Mouse (Mus musculus) gastrocnemius, adult 18-20 months (tissue): ENCODE data around the gene Sirpb1c. TPM values are rescaled to one million over a fixed set of nuclear protein-coding genes. Genes with fewer than 3 reads are reported as not detected.
"Not testable (repeated sequence)": the region's sequence is repeated elsewhere in the genome, so short reads cannot be mapped to it uniquely, and the experiment has no call there.

ENCODE experiments used
- DNase-seq: peaks from one replicate; pipeline ENCODE4 v3.0.0; 2021; ENCODE audit warnings: low spot score
- long read RNA-seq, 2 experiments: library from polyadenylated mRNA; stranded (forward); transcript quantifications; one replicate each; pipeline ENCODE4 v2.0.0; 2021
- total RNA-seq, 2 experiments: library from RNA; stranded (reverse); gene quantifications; 2 replicates each; pipeline ENCODE4 v1.2.3; 2021

The Sirpb1c gene
- not detected for total RNA-seq
- long read RNA-seq, experiment 1 = 0 reads
- long read RNA-seq, experiment 2 = 0 reads

DNA sequence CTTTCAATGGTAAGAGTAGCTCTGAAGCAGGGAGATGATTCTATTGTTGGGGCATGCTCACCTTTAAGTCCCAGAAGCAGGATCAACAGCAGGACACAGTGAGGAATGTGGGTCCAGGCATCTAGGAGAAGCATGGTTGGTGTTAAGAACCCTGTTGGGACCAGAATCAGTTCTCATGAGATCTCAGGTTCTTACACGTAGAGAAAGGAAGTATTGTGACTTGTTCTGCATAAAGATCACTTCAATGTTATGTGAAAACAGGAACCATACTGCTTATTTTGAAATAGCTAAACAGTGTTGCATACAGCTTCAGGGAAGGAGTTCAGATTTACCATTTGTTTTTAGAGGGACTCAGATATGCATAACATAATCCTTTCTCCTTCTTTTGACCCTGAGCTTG, at the start of gene Sirpb1c:
Sirpb1c (minus strand) TSS at position 249 of the 400 bp plus-strand sequence.
- not testable (repeated sequence) for DNase-seq

DNA sequence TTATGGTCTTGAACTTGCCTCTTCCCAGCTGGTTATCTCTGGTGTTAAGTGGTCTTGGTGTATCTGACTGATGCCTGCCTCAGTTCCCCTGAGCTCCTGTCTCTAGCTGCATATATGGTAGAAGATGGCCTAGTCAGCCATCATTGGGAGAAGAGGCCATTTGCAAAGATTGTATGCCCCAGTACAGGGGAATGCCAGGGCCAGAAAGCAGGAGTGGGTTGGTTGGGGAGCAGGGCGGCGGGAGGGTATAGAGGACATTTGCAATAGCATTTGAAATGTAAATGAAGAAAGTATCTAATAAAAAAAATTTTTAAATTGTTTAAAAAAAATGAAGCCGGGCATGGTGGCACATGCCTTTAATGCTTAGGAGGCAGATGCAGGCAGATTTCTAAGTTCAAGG, 38.1 kb upstream of the Sirpb1c start:
- DNase-seq = no peak

DNA sequence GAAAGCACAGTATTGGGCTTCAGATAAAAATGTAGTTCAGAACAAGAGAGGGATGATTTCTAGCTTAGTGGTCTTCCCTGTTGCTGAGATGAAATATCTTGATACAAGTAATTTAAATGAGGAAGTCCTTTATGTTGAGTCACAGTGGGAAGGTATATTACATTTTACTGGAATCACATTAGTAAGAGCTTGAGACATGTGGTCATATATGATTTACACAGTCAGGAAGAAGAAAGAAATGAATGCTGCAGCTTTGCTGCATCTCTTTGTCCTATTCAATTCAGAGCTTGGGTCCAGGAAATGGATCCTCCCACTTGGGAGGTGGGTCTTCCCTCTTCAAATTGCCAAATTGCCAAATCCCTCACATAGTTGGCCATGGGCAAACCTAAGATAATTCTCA, 7.4 kb upstream of the Sirpb1c start:
- DNase-seq = not testable (repeated sequence)

DNA sequence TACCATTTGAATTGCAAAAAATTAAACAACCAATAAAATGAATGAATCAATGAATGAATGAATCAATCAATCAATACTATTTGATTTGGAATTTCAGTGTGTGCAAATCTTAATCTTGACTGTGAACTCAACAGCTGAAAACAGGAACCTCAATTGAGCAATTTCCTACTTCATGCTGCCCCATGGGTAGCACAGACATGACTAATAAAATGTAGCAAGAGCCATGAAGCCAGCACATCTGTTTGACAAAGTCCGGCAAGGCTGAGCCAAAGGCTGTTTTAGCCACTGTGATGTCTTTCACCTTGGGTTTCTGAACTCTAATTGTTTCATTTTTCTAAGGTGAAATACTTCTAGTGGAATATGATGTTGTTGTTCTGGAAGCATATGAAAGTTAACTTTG, 1.6 kb upstream of the Sirpb1c start:
- DNase-seq = no peak

DNA sequence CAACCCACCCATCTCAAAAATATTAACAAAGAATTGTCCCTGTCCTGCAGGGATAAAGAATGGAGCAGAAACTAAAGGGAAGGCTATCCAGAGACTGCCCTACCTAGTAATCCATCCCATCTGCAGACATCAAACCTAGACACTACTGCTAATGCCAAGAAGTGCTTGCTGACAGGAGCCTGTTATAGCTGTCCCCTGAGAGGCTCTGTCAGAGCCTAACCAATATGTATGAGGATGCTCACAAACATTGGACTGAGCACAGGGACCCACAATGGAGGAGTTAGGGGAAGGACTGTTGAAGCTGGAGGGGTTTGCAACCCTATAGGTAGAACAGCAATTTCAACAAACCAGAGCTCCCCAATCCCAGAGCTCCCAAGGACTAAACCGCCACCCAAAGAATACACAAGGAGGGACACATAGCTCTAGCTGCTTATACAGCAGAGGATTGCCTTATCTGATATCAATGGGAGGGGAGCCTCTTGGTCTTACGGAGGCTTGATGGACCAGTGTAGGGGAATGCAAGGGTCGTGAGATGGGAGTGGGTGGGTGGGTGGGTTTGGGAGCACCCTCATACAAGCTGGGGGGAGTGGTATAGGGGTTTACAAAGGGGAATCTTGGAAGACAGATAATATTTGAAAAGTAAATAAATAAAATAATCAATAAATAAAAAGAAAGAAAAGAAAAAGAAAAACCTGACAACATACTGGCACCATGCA, 838 bp downstream of the Sirpb1c start:
- no peak for DNase-seq

DNA sequence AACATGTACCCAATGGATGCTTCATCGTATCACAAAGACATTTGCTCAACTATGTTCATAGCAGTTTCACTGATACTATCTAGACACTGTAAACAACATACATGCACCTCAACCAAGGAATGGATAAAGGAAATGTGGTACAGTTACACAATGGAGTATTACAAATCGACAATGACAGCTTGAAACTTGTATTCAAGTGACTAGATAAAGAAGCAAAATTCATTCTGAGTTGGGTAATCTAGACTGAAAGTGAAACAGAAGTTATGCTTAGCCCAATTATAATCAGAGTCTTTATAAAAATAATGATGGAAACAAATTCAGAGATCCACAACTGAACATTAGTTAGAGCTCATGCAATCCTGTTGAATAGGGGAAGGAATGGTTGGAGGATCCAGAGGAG, 74.7 kb downstream of the Sirpb1c start:
- DNase-seq = not testable (repeated sequence)

Other genes with a start within 250 kb of the Sirpb1c start
- gene Gm5150, start 157.9 kb upstream of the Sirpb1c start, total RNA-seq = not detected